Mouse (Mus musculus) mouse embryonic stem cell (cell line): ENCODE results near the gene Fbxo9.
"Not testable (repeated sequence)": the region's sequence is repeated elsewhere in the genome, so short reads cannot be mapped to it uniquely, and the experiment has no call there.

Experiments used
- in situ Hi-C, 2 experiments: fragments of 300-500 bp; cut with MboI; formaldehyde crosslinking; loops; 1 replicate in 1 of 2; 3 replicates in 1 of 2; pipeline ENCODE4 v1.14.3; 2019 to 2020; ENCODE audit warnings: low sequenced_read_pairs in 2 of 2, low pct_unique_long_range_greater_than_20kb in 1 of 2, mixed read lengths in 1 of 2; ENCODE audit not compliant: unreplicated experiment in 1 of 2

Fbxo9 gene

GRCm38 (mm10) chr9:78108796-78109239 lies at the start of gene Fbxo9, which contains the start of gene Ick:
Gene Fbxo9 (minus strand): TSS chr9:78109065.
Gene Ick (plus strand): TSS chr9:78109192.
- in situ Hi-C loops = no loop called here

GRCm38 (mm10) chr9:78157221-78157620 lies 48.4 kb upstream of the Fbxo9 start:
- in situ Hi-C loops = loop anchor here in 1 of 2 experiments (5.0 kb wide), 1 partner anchor 40 kb away; no protein-coding TSS in a partner anchor

GRCm38 (mm10) chr9:78154211-78154977 lies 45.5 kb upstream of the Fbxo9 start:
- in situ Hi-C loops = no loop called here

- in situ Hi-C loops = not testable (repeated sequence)
These were observed 40.9 kb upstream of the Fbxo9 start for GRCm38 (mm10) chr9:78149770-78150169.

DNA sequence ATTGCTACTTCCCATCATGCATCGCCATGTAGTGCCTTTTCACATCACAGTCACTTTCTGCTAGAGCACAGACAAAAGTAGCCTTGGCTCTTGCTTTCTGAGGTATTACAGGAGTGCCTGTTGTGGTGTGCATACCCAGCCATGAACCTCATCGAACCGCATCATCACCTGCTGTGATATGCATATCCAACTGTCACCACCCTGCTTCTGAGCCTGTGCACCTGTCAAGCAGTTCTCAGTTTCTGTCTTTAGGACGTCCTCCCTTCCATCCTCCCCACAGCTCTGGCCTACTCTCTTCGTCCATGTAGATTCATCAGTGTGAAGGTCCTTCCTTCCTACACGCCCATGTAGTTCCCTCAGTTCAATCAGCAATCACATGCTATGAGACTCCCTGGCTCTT lies 39.3 kb upstream of the Fbxo9 start:
- in situ Hi-C loops = no loop called here

DNA sequence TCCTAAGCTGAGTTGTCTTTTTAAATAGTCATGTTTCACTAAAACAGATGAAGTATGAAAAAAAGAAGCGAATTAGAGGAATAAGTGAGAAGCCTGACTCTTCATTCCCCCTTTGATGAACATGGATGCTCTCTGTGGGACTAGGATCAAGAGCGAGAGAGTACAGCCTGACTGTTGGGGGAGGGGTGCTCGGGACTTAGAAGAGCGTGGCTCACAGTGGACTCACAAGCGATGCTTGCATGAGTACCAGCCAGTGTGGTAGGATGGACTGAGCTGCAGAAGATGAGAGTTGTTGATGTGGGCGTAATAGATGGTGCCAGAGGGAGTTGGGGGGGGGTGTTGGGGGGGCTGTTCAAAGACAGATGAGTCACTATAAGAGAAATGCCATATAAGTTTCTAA lies 37.8 kb upstream of the Fbxo9 start:
- in situ Hi-C loops = no loop called here

- in situ Hi-C loops = no loop called here
These were observed 37.2 kb upstream of the Fbxo9 start for GRCm38 (mm10) chr9:78146099-78146498.

DNA sequence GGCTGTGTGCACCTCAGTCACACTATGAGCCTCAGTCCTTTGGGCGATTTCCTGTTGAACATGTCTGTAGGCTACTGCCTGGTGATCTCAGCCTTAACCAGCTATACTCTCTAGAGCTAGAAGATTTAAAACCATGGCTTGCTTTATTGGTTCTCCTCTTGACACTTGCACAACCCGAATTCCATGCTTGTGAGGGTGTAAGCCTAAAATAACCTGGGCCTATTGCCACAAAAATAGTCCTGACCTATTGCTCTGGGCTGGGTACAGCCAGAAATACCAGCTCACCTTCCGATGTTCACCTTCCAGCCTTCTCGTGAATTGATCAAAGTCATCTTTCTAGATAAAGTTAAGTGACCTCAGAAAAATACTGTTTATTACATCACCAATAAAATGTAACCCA lies 30.6 kb upstream of the Fbxo9 start:
- in situ Hi-C loops = no loop called here

- in situ Hi-C loops = no loop called here
These were observed 29.3 kb upstream of the Fbxo9 start for GRCm38 (mm10) chr9:78138044-78138676.

GRCm38 (mm10) chr9:78135658-78136057 lies 26.8 kb upstream of the Fbxo9 start:
- in situ Hi-C loops = no loop called here

DNA sequence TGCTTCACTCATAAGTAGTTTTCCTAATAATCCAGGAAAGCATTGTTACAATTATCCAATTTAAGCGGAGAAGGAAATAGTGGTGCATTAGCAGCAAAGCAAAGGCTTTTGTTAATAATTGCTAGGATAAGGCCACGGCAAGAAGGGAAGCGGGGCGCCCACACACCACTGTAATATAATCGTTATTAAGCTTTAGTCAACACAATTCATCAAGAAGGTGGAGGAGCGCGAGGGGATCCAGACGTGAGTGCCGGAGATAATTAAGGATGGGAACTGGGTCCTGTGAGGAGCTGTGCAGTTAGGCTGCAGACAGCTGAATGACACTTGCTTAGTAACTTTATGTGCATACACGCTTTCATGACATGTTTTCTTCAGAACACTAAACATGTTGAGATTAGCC lies 17.8 kb upstream of the Fbxo9 start:
- in situ Hi-C loops = no loop called here

DNA sequence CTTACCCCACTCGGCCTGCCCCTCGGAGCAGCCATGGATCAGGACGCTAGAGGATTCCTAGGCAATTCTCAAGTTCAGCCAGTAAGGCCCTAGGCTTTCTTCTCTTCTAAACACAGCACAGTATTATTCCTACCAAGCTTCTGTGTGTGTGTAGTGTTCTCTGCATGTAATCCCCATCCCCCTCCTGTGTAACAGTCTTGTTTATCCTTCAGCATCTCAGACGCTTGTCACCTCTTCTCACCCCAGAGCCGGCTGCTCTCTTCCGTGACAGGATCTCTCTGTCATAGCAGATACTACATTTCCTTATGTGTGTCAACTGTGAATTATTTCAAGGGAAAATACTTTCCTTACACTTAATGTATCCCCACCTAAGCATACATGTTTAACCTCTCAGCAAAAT lies 17.1 kb upstream of the Fbxo9 start:
- in situ Hi-C loops = no loop called here

DNA sequence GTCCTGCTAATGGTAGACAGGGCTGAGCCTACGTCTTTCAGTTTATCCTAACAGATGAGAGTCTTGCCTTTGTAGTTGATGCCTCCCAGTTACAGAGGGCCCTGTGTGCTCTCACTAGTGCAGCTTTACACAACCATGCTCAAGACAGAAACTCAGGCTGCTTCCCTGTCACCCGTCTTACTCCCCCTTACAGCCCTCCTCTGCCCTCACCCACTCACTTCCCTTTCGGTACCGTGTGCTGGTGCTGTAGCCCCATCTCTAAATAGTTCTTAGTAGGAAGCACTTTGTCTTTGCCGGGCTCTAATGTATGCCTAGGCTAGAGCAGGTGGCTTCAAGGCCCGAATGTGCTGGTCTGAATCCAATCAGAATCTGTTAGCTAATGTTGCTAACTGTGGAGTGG lies 15.4 kb upstream of the Fbxo9 start:
- in situ Hi-C loops = no loop called here

DNA sequence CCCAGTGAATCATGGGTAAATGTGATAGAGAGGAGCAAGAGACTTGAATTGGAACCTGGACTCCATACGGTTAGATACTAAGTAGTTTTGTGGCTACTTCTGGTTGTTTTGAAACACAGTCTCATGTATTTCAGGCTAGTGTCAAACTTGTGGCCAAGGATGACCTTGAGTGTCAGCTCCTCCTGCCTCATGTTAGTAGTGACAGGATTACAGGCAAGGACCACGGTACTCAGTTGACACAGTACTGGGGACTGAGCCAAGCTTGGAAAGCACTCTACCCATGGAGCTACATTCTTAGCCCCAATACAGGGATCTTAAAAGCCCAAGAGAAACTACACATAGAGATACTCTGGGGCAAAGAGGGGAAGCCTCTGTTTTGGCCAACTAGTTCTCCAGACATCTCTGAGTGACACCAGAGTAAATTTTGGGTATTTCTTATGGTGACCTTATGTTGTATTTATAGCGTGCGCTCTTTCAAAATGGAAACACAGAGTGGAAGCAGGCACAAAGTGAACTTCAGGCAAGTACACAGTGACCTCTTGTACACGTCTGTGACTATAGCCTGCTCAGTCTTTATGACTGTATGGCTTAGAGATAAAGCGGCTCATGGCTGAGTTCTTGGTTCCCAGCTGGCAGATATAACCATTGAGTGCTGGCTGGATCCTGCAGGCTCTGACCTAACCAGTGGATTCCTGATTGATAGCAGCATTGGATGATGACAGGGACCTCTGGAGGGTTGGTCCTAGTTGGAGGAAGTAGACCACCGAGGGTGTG lies 14.3 kb upstream of the Fbxo9 start:
- in situ Hi-C loops = no loop called here

DNA sequence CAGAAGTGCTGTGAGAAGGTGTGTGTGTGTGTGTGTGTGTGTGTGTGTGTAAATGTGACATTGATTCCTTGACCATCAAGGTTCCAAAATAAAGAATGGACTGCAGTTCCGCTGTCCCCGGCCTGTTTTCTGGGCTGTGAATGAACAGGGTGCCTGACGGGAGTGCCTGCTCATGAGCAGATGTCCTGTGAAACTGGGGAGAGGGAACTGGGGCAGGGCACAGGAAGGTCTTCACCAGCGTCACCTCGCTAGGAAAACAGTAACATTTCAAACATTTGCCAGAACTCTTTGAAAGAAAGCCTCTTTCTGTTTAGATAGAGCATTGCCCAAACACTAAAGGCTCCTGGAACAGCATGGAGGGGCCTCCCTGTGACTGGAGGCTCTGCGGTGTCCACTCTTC lies 13.1 kb upstream of the Fbxo9 start:
- in situ Hi-C loops = no loop called here

GRCm38 (mm10) chr9:78121358-78121757 lies 12.5 kb upstream of the Fbxo9 start:
- in situ Hi-C loops = no loop called here

- in situ Hi-C loops = loop anchor here (5.0 kb wide), 2 partner anchors 40 to 50 kb away; no protein-coding TSS in a partner anchor
These were observed 8.8 kb upstream of the Fbxo9 start for GRCm38 (mm10) chr9:78117690-78118089.

DNA sequence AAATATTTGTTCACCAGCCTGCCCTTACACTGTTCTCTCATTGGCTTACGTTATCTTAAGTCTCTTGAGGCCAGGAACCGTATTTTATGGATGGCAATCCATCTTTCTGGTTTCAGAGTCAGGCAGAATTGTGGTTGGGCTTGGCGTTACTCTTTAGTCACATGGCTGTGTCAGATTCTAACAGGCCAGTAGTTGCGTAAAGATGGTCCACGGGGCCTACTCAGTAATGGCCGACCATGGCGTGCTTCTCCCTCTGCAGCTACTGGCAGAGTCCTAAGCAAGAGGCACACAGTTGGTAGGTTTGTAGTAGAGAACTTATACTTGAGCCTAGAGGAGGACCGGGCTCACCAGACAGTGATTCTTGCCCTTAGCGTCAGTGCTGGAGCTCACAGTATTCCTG lies 6.9 kb upstream of the Fbxo9 start:
- in situ Hi-C loops = loop anchor here (5.0 kb wide), 2 partner anchors 42 to 52 kb away; no protein-coding TSS in a partner anchor

DNA sequence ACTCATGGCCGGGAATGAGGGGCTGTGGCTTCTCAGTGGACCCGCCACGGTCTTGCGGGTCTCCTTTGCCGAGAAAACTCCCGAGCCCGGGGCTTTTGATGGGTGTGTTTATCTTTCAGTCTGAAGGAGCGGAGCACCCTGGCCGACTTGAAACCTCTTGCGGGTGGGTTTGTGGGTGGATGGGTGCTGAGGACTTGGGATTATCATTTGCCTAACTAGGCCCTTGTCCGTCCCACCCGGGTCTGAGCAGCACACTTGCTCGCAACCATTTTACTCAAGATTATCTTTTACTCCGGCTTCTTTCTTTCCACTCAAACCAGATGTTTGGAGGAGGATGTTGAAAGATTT lies 4.6 kb upstream of the Fbxo9 start:
- in situ Hi-C loops = no loop called here
